Mouse (Mus musculus) myocyte (in vitro differentiated cells): ENCODE results near the gene Tor4a.

Experiments
- MYOG ChIP-seq, 3 experiments: IDR thresholded peaks; one replicate each; pipeline ENCODE4 v1.6.1; 2011; ENCODE audit warnings: control low read depth in 2 of 3, low read depth in 2 of 3, mild to moderate bottlenecking in 2 of 3; ENCODE audit not compliant: insufficient read length in 2 of 3, control insufficient read depth in 1 of 3, insufficient read depth in 1 of 3
- POLR2AphosphoS2 ChIP-seq: IDR thresholded peaks from one replicate; pipeline ENCODE4 v1.6.1; 2011; ENCODE audit warnings: low read depth, control low read depth; ENCODE audit not compliant: insufficient read length

GRCm38 (mm10) chr2:25213266-25213865 lies 16.7 kb upstream of the Tor4a start:
- TF ChIP-seq POLR2AphosphoS2 (no peak), MYOG (IDR thresholded peaks at IDR 0.05; ENCODE audit: control insufficient read depth in 1 of 3, insufficient read depth in 1 of 3, insufficient read length in 2 of 3, low read depth in 2 of 3) (no peak)
